Mouse (Mus musculus) forebrain, embryonic 12.5 days (tissue): ENCODE measurements around the gene Rdh16f2. TPM values are rescaled to one million over a fixed set of nuclear protein-coding genes. Genes with fewer than 3 reads are reported as not detected.

Experiments used
- ATAC-seq: fragments of 200-750 bp; cut with Nextera tagmentation; 2 replicates; pipeline ENCODE4 v1.8.0; 2017; ENCODE audit warnings: moderate TSS enrichment; ENCODE audit not compliant: low FRiP score
- H3K27ac ChIP-seq: fragments of 300-500 bp; sonication (generic); 2 replicates; pipeline ENCODE4 v1.5.1; 2016; ENCODE audit warnings: mild to moderate bottlenecking
- H3K27me3 ChIP-seq: fragments of 300-500 bp; sonication (generic); 2 replicates; pipeline ENCODE4 v1.6.1; 2016; ENCODE audit warnings: mild to moderate bottlenecking
- H3K36me3 ChIP-seq: fragments of 300-500 bp; sonication (generic); replicated peaks from 2 replicates; pipeline ENCODE4 v1.6.1; 2016; ENCODE audit warnings: mild to moderate bottlenecking
- H3K4me1 ChIP-seq: fragments of 300-500 bp; sonication (generic); 2 replicates; pipeline ENCODE4 v1.6.1; 2016
- H3K4me2 ChIP-seq: fragments of 300-500 bp; sonication (generic); 2 replicates; pipeline ENCODE4 v1.6.1; 2016; ENCODE audit warnings: mild to moderate bottlenecking, moderate library complexity
- H3K4me3 ChIP-seq: fragments of 300-500 bp; sonication (generic); replicated peaks from 2 replicates; pipeline ENCODE4 v1.5.1; 2016; ENCODE audit warnings: mild to moderate bottlenecking
- H3K9ac ChIP-seq: fragments of 300-500 bp; sonication (generic); 2 replicates; pipeline ENCODE4 v1.6.1; 2016; ENCODE audit warnings: mild to moderate bottlenecking
- H3K9me3 ChIP-seq: fragments of 300-500 bp; sonication (generic); 2 replicates; pipeline ENCODE4 v1.6.1; 2016
- WGBS: fragments of 180-500 bp; shearing (Covaris S2); methylation state at CpG from one replicate; pipeline ENCODE4 v1.1.7; 2016; 5-methylcytosine and 5-hydroxymethylcytosine counted together
- polyA plus RNA-seq: library from polyadenylated mRNA; unstranded; fragments of >200 nt; fragmentation: Nextera tagmentation; extraction: Ambion mirVana; gene quantifications from 2 replicates; pipeline ENCODE4 v1.2.1, GENCODE M21; 2016

Rdh16f2 gene
- polyA plus RNA-seq, 1 experiment from 2014 or later: not detected

DNA sequence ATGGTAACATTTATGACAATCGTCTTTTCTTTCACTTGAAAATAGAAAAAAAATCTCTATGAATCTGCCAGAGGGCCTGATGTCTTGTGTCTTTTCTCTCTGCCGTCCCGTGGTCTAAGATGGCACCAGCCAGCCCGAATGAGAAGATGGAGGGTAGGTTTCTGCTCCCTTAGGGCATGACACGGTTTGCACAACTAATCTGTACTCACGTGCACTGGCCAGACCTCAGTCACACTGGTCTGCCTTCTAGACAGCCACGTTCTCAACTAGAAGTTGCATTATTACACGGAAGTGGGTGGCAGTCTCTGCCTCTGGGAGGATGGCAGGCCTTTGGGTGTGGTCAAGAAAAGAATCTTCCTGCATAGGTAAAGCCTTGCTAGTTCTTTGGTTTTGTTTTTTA lies 56.8 kb downstream of the Rdh16f2 start:
- Histone ChIP-seq H3K9ac (no peak overlapping the region), H3K4me2 (no peak overlapping the region), H3K27me3 (no peaks in the 10 kb centered on the region), H3K4me1 (peaks cover 7% of the 10 kb centered on the region), H3K36me3 (no peaks in the 10 kb centered on the region), H3K9me3 (no peaks in the 10 kb centered on the region), H3K4me3 (no peak overlapping the region), H3K27ac (no peak overlapping the region)
- ATAC-seq: no peak
- WGBS: 88% methylated on average over 8 of the region's 8 CpGs

- no peak for ATAC-seq
- Histone ChIP-seq H3K9me3 (no peaks in the 10 kb centered on the region), H3K36me3 (no peaks in the 10 kb centered on the region), H3K27me3 (no peaks in the 10 kb centered on the region), H3K4me1 (peaks cover 7% of the 10 kb centered on the region), H3K4me2 (no peak overlapping the region), H3K9ac (no peak overlapping the region), H3K4me3 (no peak overlapping the region), H3K27ac (no peak overlapping the region)
- 70% methylated on average over 7 of the region's 7 CpGs for WGBS
These were observed 58.5 kb downstream of the Rdh16f2 start for GRCm38 (mm10) chr10:127924597-127925378.

Other genes with a start within 250 kb of the Rdh16f2 start
- gene Lrp1, start 245.3 kb upstream of the Rdh16f2 start, polyA plus RNA-seq: 81.4 and 81.8 TPM in 2 replicates
- gene Stat6, start 223.5 kb upstream of the Rdh16f2 start, polyA plus RNA-seq: 4.5 and 5.4 TPM in 2 replicates
- gene Nemp1, start 199.6 kb upstream of the Rdh16f2 start, polyA plus RNA-seq: 10.0 TPM in 2 replicates
- gene Nab2, start 197.9 kb upstream of the Rdh16f2 start, polyA plus RNA-seq: 3.7 and 4.6 TPM in 2 replicates
- gene Myo1a, start 161.3 kb upstream of the Rdh16f2 start, polyA plus RNA-seq: 0.50 and 0.59 TPM in 2 replicates
- gene Tac2, start 142.0 kb upstream of the Rdh16f2 start, polyA plus RNA-seq: not detected in 2 replicates
- 5.2 and 6.2 TPM in 2 replicates for gene Zbtb39, start 126.9 kb upstream of the Rdh16f2 start, polyA plus RNA-seq
- gene Gpr182, start 114.7 kb upstream of the Rdh16f2 start, polyA plus RNA-seq: 0.28 and 0.42 TPM in 2 replicates
- gene Rdh1, start 106.8 kb upstream of the Rdh16f2 start, polyA plus RNA-seq: not detected in 2 replicates
- not detected in 2 replicates for gene Rdh16f1, start 106.7 kb upstream of the Rdh16f2 start, polyA plus RNA-seq
- 0.06 and 0.13 TPM in 2 replicates for gene Rdh9, start 90.1 kb upstream of the Rdh16f2 start, polyA plus RNA-seq
- not detected in 2 replicates for gene Rdh16, start 65.3 kb upstream of the Rdh16f2 start, polyA plus RNA-seq
- gene Rdh19, start 16.5 kb upstream of the Rdh16f2 start, polyA plus RNA-seq: not detected in 2 replicates
- gene Rdh7, start 22.3 kb downstream of the Rdh16f2 start, polyA plus RNA-seq: not detected in 2 replicates
- gene Sdr9c7, start 32.0 kb downstream of the Rdh16f2 start, polyA plus RNA-seq: not detected in 2 replicates
- not detected in 2 replicates for gene Hsd17b6, start 141.1 kb downstream of the Rdh16f2 start, polyA plus RNA-seq
- 100 and 102 TPM in 2 replicates for gene Prim1, start 148.7 kb downstream of the Rdh16f2 start, polyA plus RNA-seq
- gene Naca, start 169.1 kb downstream of the Rdh16f2 start, polyA plus RNA-seq: 758 and 799 TPM in 2 replicates
- 611 and 642 TPM in 2 replicates for gene Ptges3, start 192.5 kb downstream of the Rdh16f2 start, polyA plus RNA-seq
- 2,091 and 2,135 TPM in 2 replicates for gene Atp5b, start 216.8 kb downstream of the Rdh16f2 start, polyA plus RNA-seq
- 14.0 and 14.6 TPM in 2 replicates for gene Baz2a, start 225.1 kb downstream of the Rdh16f2 start, polyA plus RNA-seq